Mouse (Mus musculus) adrenal gland, postnatal 10 days (tissue): ENCODE measurements around the gene Bpifa1. TPM values are rescaled to one million over a fixed set of nuclear protein-coding genes. Genes with fewer than 3 reads are reported as not detected.

Source experiments
- total RNA-seq, 2 experiments: library from RNA; stranded (reverse); gene quantifications; 2 replicates each; pipeline ENCODE4 v1.2.3; 2021

Gene Bpifa1
- total RNA-seq, 2 experiments from 2014 or later, result not detected

Other genes with a start within 250 kb of the Bpifa1 start
- gene Bpifb6, start 242.5 kb upstream of the Bpifa1 start, total RNA-seq, result 1 to 10 TPM; 1.2 to 1.7 TPM
- gene Bpifb3, start 224.7 kb upstream of the Bpifa1 start, total RNA-seq, result not detected
- gene Bpifb4, start 204.7 kb upstream of the Bpifa1 start, total RNA-seq, result not detected
- not detected for gene Bpifa6, start 167.9 kb upstream of the Bpifa1 start, total RNA-seq
- under 1 TPM; 0.70 to 0.75 TPM for gene Bpifa2, start 134.6 kb upstream of the Bpifa1 start, total RNA-seq
- not detected for gene Bpifa3, start 12.5 kb upstream of the Bpifa1 start, total RNA-seq
- not detected for gene Bpifa5, start 19.7 kb downstream of the Bpifa1 start, total RNA-seq
- gene Bpifb1, start 47.9 kb downstream of the Bpifa1 start, total RNA-seq, result not detected
- gene Bpifb5, start 80.9 kb downstream of the Bpifa1 start, total RNA-seq, result under 1 TPM in 1 of 2 experiments, not detected in 1; 0.18 TPM
- not detected for gene Bpifb9a, start 115.0 kb downstream of the Bpifa1 start, total RNA-seq
- not detected for gene Bpifb9b, start 164.3 kb downstream of the Bpifa1 start, total RNA-seq
- 10 to 100 TPM; 14.4 to 19.7 TPM for gene Cdk5rap1, start 230.1 kb downstream of the Bpifa1 start, total RNA-seq